Mouse (Mus musculus) embryonic fibroblast, embryonic 13.5 days (primary cell): ENCODE results near the gene Cwc22.

ENCODE experiments used
- CTCF ChIP-seq: IDR thresholded peaks from 2 replicates; pipeline ENCODE4 v1.5.1; 2011; ENCODE audit warnings: mild to moderate bottlenecking, control low read depth, low read length, moderate library complexity, borderline replicate concordance; ENCODE audit not compliant: insufficient read depth
- POLR2A ChIP-seq: IDR thresholded peaks from 2 replicates; pipeline ENCODE4 v1.6.1; 2011; ENCODE audit warnings: low read depth, mild to moderate bottlenecking, control low read depth, low read length, moderate library complexity

DNA sequence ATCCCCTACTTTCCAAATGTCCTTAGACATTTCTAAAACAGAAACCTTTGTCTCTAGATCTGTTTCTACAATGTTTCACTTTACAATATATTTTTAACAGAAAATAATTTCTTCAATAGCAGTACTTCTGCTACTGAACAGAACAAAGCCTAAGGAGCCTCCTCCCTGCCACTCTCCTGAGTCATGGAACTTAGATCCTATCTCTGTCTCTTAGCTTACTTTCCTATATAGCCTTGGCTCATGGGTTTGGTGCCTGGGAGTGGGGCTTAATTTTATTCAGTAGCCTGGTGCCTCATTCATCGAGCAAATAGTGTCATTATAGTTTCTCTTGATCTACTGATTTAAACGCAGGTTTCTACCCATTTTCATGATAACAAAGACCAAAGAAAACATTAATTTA is 4.2 kb downstream of the Cwc22 start:
- TF ChIP-seq CTCF (no peak), POLR2A (no peak)
